Mouse (Mus musculus): Measurements from ENCODE around the gene Dnal4.
"Not testable (repeated sequence)": the region's sequence is repeated elsewhere in the genome, so short reads cannot be mapped to it uniquely, and the experiment has no call there.

Gene Dnal4

DNA sequence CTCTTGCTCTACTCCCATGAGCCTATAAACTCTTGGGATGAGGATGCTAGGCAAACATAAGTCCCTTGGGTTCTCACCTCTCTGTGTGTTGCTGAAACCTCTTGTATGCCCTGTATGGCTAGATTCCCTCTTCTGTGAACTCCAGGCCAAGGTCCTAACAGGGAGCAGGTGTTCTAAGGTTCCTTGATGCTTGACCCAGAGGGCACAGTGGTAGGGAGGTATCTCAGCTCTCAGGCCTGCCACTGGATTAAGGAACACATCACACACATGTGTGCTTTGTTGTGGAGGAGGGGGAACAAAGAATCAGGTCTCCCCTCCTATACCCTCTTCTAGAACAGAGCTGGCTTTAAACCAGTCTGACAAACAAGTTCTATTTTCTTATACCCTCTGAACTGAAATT is at the start of gene Dnal4:
Gene Dnal4 (minus strand): TSS at position 101 of the 400 bp plus-strand sequence.
- in situ Hi-C loops (cut with MboI; ENCODE audit: unreplicated experiment in 2 of 2) = loop anchor here in 1 of 2 experiments (25.0 kb wide), 1 partner anchor 635 kb away; no protein-coding TSS in a partner anchor

DNA sequence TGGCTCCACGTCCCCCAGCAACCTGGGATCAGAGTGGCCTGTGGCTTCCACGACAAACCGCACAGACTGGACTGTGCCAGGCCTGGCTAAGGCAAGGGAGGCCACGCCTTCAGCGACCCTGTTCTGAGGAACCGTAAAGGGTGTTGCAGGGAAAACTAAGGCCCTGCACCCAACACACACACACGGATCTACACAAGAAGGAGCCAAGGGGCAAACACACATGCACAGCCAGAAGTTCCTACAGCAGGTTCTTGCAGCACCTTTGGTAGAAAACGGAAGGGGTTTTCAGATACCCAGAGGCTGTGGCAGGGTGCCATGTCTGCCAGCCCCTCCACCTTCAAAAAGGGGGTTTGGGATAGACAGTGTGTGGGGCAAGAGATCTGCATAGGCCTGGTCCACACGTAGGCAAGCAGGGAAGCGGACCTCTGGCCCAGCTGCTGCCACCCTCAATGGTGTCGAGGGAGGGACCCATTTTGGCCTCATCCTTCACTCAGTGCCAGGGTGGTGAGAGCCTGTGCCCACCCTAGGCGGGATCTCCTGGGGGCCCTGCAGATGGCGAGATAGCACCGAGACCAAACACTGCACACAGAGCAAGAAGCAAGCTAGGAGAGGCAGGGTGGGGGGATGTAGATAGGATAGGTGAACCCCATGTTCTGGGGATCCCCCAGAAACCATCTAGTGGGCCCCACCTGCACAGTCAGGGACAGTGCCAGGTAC is 49.6 kb upstream of the Dnal4 start:
- in situ Hi-C loops (cut with MboI; ENCODE audit: unreplicated experiment in 2 of 2) = no loop called here

DNA sequence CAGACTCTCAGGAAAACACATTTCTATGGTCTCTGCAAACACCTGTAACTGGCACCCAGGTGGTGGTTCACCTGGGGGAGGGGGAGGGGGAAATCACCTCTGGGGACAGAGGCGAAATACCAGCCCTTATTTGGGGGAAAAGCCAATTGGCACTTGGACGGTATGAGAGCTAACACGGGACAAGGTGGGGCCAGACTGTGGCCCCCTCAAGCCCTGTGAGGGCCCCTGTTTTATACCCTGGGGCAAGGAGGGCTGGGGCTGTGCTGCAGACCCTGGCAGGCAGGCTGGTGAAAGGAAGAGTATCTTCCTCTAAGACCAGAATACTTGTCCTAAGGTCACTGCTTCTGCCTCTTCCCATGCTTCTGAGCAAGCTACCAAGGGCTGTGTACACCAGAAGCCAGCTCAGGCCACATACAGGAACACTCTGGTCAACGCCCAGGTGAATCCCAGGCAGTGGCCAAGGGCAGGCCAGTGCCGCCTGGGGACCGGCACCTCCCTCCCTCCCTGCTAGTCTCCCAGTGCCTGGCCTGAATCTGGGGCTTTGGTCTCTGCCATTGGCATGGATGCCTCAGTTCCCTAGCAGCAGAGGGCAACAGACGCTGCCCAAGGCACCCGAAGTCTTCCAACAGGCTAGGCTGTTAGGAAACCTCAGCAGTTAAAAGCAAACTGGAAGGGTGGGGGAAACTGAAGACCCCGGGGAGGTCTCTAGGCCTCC is 48.7 kb upstream of the Dnal4 start:
- in situ Hi-C loops (cut with MboI; ENCODE audit: unreplicated experiment in 2 of 2) = no loop called here

DNA sequence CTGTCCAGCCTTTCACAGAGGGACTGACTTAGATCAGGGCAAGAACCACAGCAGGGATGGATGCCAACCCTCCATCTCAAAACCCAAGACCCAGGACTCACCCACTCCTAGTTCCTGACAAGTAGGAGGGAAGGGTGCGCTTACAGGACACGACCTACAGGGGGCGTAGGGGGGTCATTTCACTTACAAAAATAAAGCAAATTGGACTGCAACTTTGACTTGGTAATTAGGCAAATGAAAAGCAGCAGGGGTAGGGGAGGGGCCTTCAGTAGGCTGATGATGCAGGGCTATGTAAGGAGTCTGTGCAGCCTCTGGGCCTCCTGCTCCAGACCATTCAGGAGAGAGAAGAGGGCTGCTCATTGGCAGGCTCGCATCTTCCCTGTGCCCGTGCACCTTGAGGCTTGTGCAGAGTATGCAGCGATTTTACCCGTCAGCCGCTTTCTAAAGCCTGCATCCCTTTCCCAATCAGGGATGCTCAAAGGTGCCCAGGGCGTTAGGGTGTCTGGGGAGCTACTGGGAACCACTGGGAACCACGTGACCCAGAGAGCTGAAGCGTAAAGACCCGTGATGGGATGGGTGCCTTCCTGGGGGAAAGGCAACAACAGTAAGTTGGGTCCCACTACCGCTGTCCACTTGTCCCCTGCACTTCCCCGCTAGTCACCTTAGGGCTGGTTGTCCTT is 47.6 kb upstream of the Dnal4 start:
- in situ Hi-C loops (cut with MboI; ENCODE audit: unreplicated experiment in 2 of 2) = no loop called here

DNA sequence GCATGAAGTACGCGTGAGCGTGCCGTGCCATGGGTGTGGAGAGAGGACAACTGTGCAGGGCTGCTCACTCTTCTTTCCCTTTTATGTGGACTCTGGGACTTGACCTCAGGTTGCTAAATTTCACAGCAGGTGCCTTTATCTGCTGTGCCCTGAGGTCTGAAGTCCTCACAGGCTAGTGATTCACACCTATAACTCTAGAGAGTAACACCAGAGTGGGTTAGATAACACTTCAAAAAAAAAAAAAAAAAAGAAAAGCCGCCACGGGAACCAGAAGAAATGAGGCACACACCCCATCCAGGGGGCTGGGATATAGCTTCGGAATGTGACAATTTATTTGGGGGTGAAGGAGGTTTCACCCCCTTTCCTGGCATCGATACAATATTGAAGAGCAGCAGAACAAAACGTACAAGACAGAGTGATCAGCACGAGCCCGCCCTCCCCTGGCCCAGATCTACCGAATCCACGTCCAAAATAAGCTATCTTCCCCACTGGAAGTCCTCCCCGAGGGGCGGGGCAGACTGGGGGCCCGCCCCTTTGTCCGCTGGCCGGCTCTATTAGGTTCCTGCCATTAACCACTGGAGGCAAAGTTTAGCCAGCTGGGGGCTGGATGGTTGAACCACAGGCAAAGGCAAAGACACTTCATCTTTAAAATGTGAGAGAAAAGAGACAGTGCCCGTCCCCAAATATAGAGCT is 46.1 kb upstream of the Dnal4 start:
- in situ Hi-C loops (cut with MboI; ENCODE audit: unreplicated experiment in 2 of 2) = no loop called here

DNA sequence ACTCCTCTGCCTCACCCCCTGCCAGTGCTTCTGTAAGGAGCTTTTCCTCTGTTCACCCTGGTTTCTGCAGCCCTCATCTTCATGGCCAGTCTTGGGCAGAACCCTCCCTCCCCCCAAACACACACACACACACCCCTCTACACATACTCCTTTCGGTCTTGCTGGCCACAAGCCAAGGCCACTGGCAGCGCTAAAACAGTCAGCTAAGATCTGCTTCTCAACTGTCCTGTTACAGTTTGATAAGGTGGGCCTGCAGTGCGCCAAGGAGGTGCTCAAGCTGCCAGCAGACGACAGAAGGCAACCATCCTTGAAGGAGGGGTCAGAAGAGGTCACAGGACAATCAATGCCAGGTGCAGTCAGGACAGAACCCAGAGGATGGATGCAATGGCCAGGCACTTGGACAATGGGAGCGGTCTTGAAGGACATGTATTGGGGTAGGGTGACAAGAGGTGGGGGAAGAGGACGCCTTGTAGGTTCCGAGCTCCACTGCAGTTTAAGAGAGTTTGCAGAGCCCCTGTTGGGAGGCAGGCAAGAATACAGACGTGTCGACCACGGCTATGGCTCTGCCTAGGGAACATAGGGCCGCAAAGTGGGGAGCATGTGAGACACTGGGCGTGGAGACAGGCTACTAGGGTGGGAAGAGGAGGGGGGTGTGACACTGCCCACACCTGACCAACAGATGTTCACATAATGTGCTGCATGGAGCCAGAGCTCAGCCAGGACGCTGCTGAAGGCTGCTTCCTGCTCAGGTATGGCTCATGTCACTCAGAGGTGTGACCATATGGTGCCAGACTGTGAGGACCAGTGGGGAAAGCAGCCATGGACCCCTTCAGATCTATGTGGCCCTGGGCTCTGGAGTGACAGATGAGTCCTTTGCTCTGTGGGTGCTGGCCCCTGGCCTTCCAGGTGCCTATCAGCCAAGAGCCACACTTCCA is 44.9 kb upstream of the Dnal4 start:
- in situ Hi-C loops (cut with MboI; ENCODE audit: unreplicated experiment in 2 of 2) = no loop called here

DNA sequence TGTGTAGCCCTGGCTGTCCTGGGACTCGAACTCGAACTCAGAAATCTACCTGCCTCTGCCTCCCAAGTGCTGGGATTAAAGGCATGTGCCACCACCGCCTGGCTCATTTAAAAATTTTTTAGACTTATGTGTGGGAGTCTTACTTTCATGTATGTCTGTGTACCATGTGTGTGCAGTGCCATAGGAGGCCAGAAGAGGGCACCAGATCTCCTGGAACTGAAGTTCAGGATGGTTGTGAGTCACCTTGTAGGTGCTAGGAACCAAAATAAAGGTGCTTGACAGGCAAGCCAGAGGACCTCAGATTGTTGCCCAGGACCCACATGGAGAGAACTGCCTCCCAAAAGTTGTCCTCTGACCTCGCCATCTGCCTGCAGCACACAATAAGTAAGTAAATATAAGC is 40.7 kb upstream of the Dnal4 start:
- in situ Hi-C loops (cut with MboI; ENCODE audit: unreplicated experiment in 2 of 2) = no loop called here

DNA sequence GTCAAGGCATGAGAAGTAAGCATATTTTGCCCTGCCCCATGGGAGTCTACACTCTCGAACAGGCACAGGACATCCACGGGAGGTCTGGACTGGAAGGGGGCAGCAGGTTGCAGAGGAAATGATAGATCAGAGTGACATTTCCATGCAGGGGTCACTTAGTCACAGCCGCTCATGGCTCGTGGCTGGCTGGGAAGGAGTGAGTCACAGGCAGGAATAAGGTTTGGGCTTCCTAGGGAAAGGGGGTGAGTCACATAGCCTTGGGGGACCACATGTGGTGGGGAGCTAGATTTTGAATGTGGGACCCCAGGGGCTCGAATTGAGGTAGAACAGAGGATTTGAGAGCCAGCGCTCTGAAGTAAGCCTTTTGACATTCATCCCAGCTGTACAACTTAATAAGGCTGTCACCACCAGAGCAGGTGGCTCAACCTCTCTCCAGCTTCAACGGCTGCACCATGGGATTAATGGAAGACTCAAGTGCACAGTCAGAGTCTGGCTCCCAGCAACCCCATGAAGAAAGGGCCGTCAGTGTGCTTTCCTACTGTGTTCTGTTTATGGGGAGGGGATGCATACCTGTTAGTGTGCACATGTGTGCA is 36.1 kb upstream of the Dnal4 start:
- in situ Hi-C loops (cut with MboI; ENCODE audit: unreplicated experiment in 2 of 2) = no loop called here

DNA sequence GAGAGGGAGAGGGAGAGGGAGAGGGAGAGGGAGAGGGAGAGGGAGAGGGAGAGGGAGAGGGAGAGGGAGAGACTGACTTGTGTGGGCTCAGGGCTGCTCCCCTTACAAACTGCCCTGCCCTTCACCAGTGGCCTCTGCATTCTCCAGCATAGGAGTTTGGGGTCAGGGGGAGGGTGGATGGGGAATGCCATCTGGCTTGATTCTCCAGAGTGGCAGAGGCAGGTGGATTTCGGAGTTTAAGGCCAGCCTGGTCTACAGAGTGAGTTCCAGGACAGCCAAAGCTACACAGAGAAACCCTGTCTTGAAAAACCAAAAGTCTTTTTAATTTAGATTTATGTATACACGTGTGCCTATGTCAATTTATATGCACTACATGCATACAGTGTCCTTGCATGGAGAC is 35.2 kb upstream of the Dnal4 start:
- in situ Hi-C loops (cut with MboI; ENCODE audit: unreplicated experiment in 2 of 2) = not testable (repeated sequence)

DNA sequence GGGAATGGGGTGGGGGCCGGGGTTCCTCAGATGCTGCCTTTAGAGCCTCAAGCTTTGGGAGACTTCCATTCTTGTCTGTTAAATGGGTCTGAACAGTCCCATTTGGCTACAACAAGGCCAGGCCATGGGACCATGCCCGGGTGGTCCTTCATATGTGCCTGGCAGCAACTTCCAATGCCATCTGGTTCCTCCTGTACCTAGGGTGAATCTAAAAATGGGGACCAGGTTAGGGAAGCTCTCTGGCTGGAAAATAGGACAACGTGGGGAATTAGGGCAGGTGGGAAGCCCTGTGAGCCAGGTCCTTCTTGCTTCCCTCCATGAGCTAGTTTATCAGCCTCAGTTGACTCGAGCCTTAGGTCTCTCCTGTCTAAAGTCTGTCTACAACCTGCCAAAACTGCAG is 33.3 kb upstream of the Dnal4 start:
- in situ Hi-C loops (cut with MboI; ENCODE audit: unreplicated experiment in 2 of 2) = no loop called here

DNA sequence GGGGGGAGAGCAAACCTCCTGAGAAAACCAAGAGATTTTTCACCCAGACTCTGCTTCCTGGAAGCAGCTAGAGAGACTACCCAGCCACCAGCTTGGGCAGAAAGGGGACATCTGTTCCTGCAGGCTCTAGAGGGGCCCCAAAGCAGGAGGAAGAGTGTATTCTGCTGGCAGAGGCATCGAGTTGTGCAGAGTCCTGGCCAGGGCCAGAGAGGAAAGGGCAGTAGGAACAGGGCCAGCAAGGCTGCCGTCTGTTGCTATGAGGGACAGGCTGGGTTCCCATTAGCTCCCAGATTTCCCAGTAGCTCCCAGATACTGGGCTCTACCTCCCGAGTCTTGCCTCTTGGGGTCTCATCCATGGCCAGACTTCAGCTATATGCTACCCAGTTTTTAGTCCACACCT is 32.4 kb upstream of the Dnal4 start:
- in situ Hi-C loops (cut with MboI; ENCODE audit: unreplicated experiment in 2 of 2) = no loop called here

DNA sequence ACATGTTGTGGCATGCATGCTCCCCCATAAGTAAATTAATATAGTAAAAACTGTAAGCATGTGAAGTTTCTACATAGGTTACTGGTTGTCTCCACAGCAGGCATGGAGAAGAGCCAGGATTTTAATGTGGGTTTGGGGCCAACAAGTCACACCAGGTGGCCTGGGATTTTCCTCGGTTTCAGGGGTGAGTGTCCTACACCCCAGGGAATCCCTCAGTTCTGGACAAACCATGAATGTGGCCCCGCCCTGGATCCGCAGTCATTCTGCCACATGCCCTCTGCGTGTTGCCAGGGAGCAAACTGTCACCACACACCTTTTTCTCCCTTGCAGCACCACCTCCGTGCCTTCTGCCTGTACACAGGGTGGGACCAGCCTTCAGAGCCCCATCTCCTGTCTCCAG is 31.0 kb upstream of the Dnal4 start:
- in situ Hi-C loops (cut with MboI; ENCODE audit: unreplicated experiment in 2 of 2) = no loop called here

DNA sequence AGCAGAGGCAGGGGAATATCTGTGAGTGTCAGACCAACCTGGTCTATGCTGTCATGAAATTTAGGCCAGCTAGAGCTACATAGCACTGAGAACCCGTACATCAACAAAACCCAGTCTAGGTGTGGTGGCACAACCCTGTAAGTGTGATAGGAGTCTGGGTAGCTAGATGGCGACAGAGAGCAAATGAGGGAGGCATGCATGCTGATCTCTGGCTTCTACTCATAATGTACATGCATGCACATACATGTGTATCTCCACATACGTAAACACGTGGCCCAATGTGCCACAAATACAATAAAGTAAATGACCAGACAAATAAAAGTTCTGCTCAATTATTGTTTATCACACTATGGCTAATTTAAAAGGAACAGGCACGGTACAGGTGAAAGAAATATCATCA is 30.5 kb upstream of the Dnal4 start:
- in situ Hi-C loops (cut with MboI; ENCODE audit: unreplicated experiment in 2 of 2) = no loop called here

DNA sequence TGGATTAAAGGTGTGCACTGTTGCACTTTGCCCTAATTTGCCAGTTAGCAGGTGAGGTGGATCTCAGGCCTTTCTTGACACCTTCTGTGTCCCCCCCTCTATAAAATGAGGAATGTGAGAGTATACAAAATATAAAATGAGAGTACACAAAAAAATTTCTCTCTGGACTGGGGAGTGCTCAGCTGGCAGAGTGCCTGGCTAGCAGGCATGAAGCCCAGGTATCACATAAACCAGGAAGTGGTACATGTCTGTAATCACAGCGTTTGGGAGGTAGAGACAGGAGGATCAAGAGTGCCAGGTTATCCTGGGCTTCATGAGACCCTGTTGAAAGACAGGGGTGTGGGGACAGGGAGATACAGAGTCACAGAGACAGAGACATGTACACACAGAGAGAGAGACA is 29.4 kb upstream of the Dnal4 start:
- in situ Hi-C loops (cut with MboI; ENCODE audit: unreplicated experiment in 2 of 2) = no loop called here

DNA sequence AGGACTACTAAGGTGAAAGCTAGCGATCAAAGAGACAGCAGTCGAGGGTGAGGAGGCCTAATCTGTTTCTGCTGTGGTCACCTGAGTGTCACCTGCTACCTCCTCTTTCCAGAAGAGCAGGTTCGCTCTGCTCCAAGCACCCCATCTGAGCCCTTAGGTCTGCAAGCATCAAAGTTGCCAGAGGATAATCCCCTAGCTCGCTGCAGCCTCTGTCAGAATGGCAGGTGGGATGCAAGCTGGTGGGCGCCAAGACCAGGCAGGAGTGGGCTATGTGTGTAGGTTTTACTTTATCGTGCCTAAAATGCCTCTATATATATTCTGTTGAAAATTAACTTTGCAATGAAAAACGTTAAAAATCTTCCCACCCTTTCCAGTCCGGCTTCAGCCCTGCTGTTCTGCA is 27.6 kb upstream of the Dnal4 start:
- in situ Hi-C loops (cut with MboI; ENCODE audit: unreplicated experiment in 2 of 2) = no loop called here

DNA sequence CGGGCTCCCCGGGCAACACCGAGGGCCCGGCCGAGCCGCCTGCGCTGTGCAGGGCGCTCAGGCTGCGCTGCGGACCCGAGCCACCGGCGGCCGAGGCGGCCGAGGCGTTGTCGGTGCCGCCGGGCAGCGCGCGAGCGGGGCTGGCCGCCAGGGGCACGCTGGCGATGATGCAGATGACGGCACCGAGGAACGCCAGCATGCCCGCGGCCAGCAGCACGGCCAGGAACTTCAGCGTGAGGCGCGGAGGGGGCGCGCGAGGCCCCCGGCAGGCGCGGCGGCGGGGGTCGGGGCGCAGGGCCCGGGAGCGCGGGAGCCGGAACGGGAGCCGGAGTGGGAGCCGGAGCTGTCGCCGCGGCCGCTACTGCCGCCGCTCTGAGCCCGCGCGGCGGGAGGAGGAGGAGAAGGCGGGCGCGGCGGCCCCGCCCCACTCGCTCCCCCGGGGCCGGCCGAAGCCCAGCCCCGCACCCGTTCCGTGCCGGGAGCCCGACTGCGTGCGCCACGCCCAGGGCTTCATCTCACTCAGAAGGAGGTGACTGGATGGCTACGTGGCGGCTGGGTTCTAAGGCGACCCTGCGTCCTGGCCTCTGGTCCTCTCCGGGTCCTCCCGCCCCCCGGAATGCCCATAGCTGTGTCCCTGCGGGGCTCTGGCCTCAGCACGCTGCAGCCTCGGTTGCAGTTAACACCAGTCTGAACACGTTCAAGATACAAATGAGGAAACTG is 26.9 kb upstream of the Dnal4 start, which contains the start of gene Nptxr:
Gene Nptxr (minus strand): TSS at position 415 of the 720 bp plus-strand sequence.
- in situ Hi-C loops (cut with MboI; ENCODE audit: unreplicated experiment in 2 of 2) = no loop called here

DNA sequence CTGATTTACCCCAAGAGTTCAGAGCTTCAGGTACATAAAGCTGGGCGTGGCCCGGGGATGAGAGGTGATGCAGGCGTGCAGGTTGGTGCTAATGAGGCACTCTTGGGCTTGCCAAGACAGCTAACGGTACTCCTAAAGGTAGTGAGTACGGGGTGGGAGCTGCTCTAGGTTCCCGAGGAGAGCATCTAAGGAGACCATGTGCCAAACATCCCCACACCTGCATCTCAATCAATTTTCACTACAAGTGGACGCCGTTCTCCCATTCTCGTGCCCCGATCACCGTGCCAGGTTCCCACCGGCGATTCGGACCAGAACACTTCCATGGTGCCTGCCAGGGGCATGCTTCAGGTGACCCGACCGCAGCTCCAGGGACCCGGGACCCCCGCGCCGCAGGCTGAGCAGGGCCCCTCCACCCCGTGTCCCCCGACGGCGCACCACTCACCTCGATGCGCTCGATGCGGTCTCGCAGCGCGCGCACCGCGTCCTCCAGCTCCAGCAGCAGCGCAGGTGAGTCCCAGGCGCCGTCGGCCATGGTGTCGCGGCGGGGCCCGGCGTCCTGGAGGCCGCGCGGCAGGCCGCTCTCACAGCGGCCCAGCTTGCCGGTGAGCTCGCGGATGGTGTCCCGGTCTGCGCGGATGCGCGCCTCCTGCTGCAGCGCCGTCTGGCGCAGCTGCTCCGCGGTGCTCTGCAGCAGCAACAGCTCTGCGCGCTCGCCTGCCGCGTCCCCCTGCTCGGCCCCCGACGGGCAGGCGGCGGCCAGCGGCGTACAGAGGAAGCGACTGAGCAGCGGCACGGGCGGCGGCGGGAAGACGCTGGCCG is 26.1 kb upstream of the Dnal4 start:
- in situ Hi-C loops (cut with MboI; ENCODE audit: unreplicated experiment in 2 of 2) = no loop called here

DNA sequence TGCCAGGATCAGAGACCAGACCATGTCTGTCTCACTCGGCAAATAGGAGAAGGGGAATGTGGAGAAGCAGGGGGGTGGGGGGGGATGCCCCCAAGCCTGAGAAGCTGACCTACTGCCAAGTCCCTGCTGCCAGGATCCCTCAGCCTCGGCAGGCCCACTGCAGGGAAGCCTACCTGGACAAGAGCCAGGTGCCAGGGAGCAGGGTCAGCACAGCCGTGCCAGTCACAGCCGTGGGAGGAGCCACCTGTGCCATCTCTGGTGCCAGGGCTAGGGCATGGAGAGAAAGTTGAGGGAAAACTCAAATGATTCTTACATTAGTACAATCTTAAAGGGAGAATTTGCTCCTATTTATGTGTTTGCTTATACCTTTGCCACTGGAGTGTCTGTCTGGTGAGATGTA is 24.7 kb upstream of the Dnal4 start:
- in situ Hi-C loops (cut with MboI; ENCODE audit: unreplicated experiment in 2 of 2) = no loop called here

Data from v-Abl transformed pro-B cells (cell line).